Mouse (Mus musculus): ENCODE results near the gene Cobl. TPM values are rescaled to one million over a fixed set of nuclear protein-coding genes. Genes with fewer than 3 reads are reported as not detected.

Gene Cobl
- polyA plus RNA-seq, 1 experiment from 2014 or later, result 16.1 TPM

GRCm38 (mm10) chr11:12370957-12371356, 93.8 kb downstream of the Cobl start:
- Histone ChIP-seq H3K27me3 (replicated peaks) (no peaks in the 10 kb centered on the region; the same call in 1 of the 2 replicates), H3K4me2 (no peak overlapping the region), H3K36me3 (replicated peaks) (no peaks in the 10 kb centered on the region), H3K9ac (no peak overlapping the region), H3K9me3 (no peaks in the 10 kb centered on the region), H3K4me1 (no peaks in the 10 kb centered on the region), H3K27ac (no peak overlapping the region), H3K4me3 (no peak overlapping the region)
- ATAC-seq (replicated peaks), result no peak; the same call in 1 of the 2 replicates

- Histone ChIP-seq H3K4me1 (no peaks in the 10 kb centered on the region), H3K4me3 (no peak overlapping the region), H3K27ac (no peak overlapping the region), H3K27me3 (replicated peaks) (no peaks in the 10 kb centered on the region), H3K9ac (no peak overlapping the region), H3K36me3 (replicated peaks) (no peaks in the 10 kb centered on the region), H3K9me3 (no peaks in the 10 kb centered on the region), H3K4me2 (no peak overlapping the region)
- 21% methylated on average over 5 of the region's 5 CpGs for WGBS
- no peak for ATAC-seq (replicated peaks)
Observed at GRCm38 (mm10) chr11:12367426-12368178, 97.2 kb downstream of the Cobl start.

GRCm38 (mm10) chr11:12359336-12360000, 105.3 kb downstream of the Cobl start:
- H3K4me3 ChIP-seq, result no peak overlapping the region
- no peaks in the 10 kb centered on the region for H3K4me1 ChIP-seq
- H3K4me2 ChIP-seq, result no peak overlapping the region
- no peaks in the 10 kb centered on the region for H3K36me3 ChIP-seq (replicated peaks)
- 12% methylated on average over 2 of the region's 2 CpGs for WGBS
- H3K27me3 ChIP-seq (replicated peaks), result no peaks in the 10 kb centered on the region
- H3K9ac ChIP-seq, result no peak overlapping the region
- H3K9me3 ChIP-seq, result no peaks in the 10 kb centered on the region
- no peak overlapping the region for H3K27ac ChIP-seq
- ATAC-seq (replicated peaks), result peak; percentile 94

GRCm38 (mm10) chr11:12358602-12359001, 106.2 kb downstream of the Cobl start:
- Histone ChIP-seq H3K9me3 (no peaks in the 10 kb centered on the region), H3K27ac (no peak overlapping the region), H3K4me3 (no peak overlapping the region), H3K27me3 (replicated peaks) (no peaks in the 10 kb centered on the region), H3K9ac (no peak overlapping the region), H3K36me3 (replicated peaks) (no peaks in the 10 kb centered on the region), H3K4me1 (no peaks in the 10 kb centered on the region), H3K4me2 (no peak overlapping the region)
- 79% methylated on average over 4 of the region's 4 CpGs for WGBS
- ATAC-seq (replicated peaks), result no peak

- no peak for ATAC-seq (replicated peaks)
- H3K4me1 ChIP-seq, result 0 out of 2 replicates have a peak, but pooled peaks cover 3% of the 10 kb centered on the region
- no peak overlapping the region for H3K4me2 ChIP-seq
- H3K4me3 ChIP-seq, result no peak overlapping the region
- no peak overlapping the region for H3K27ac ChIP-seq
- no peaks in the 10 kb centered on the region for H3K36me3 ChIP-seq (replicated peaks)
- H3K27me3 ChIP-seq (replicated peaks), result no peaks in the 10 kb centered on the region
- no peaks in the 10 kb centered on the region for H3K9me3 ChIP-seq
- H3K9ac ChIP-seq, result no peak overlapping the region
- WGBS, result 88% methylated on average over 3 of the region's 3 CpGs
Observed at GRCm38 (mm10) chr11:12355681-12356080, 109.1 kb downstream of the Cobl start.

GRCm38 (mm10) chr11:12350986-12351546, 113.7 kb downstream of the Cobl start:
- Histone ChIP-seq H3K9ac (no peak overlapping the region; the same call in 1 of the 2 replicates), H3K27ac (no peak overlapping the region), H3K4me3 (no peak overlapping the region), H3K9me3 (no peaks in the 10 kb centered on the region), H3K4me1 (0 out of 2 replicates have a peak, but pooled peaks cover 3% of the 10 kb centered on the region), H3K4me2 (no peak overlapping the region), H3K36me3 (replicated peaks) (no peaks in the 10 kb centered on the region), H3K27me3 (replicated peaks) (no peaks in the 10 kb centered on the region)
- ATAC-seq (replicated peaks), result peak; percentile 42
- WGBS, result 52% methylated on average over 3 of the region's 3 CpGs

- Histone ChIP-seq H3K9me3 (no peaks in the 10 kb centered on the region), H3K4me1 (0 out of 2 replicates have a peak, but pooled peaks cover 3% of the 10 kb centered on the region), H3K27me3 (replicated peaks) (no peaks in the 10 kb centered on the region), H3K4me2 (no peak overlapping the region), H3K36me3 (replicated peaks) (no peaks in the 10 kb centered on the region), H3K9ac (no peak overlapping the region), H3K4me3 (no peak overlapping the region), H3K27ac (no peak overlapping the region)
- ATAC-seq (replicated peaks), result no peak
- 98% methylated on average over 1 of the region's 1 CpGs for WGBS
Observed at GRCm38 (mm10) chr11:12350086-12350485, 114.7 kb downstream of the Cobl start.

GRCm38 (mm10) chr11:12346486-12346885, 118.3 kb downstream of the Cobl start:
- no peak overlapping the region for H3K27ac ChIP-seq
- no peak for ATAC-seq (replicated peaks)
- no peaks in the 10 kb centered on the region for H3K36me3 ChIP-seq (replicated peaks)
- no peak overlapping the region for H3K4me3 ChIP-seq
- no peaks in the 10 kb centered on the region for H3K9me3 ChIP-seq
- H3K27me3 ChIP-seq (replicated peaks), result no peaks in the 10 kb centered on the region
- H3K9ac ChIP-seq, result no peak overlapping the region
- H3K4me2 ChIP-seq, result no peak overlapping the region
- 83% methylated on average over 2 of the region's 2 CpGs for WGBS
- H3K4me1 ChIP-seq, result 0 out of 2 replicates have a peak, but pooled peaks cover under 1% of the 10 kb centered on the region

- ATAC-seq (replicated peaks), result no peak
- H3K4me3 ChIP-seq, result no peak overlapping the region
- H3K27me3 ChIP-seq (replicated peaks), result no peaks in the 10 kb centered on the region
- no peak overlapping the region for H3K27ac ChIP-seq
- no peaks in the 10 kb centered on the region for H3K9me3 ChIP-seq
- H3K36me3 ChIP-seq (replicated peaks), result no peaks in the 10 kb centered on the region
- no peaks in the 10 kb centered on the region for H3K4me1 ChIP-seq
- no peak overlapping the region for H3K4me2 ChIP-seq
- WGBS, result 91% methylated on average over 4 of the region's 4 CpGs
- no peak overlapping the region for H3K9ac ChIP-seq
Observed at GRCm38 (mm10) chr11:12343686-12344085, 121.1 kb downstream of the Cobl start.

- no peak overlapping the region for H3K27ac ChIP-seq
- no peak overlapping the region for H3K4me2 ChIP-seq
- no peak for ATAC-seq (replicated peaks)
- no peaks in the 10 kb centered on the region for H3K27me3 ChIP-seq (replicated peaks)
- H3K4me3 ChIP-seq, result no peak overlapping the region
- no peak overlapping the region for H3K9ac ChIP-seq
- no peaks in the 10 kb centered on the region for H3K36me3 ChIP-seq (replicated peaks)
- H3K9me3 ChIP-seq, result no peaks in the 10 kb centered on the region
- no peaks in the 10 kb centered on the region for H3K4me1 ChIP-seq
Observed at GRCm38 (mm10) chr11:12340697-12341096, 124.1 kb downstream of the Cobl start.

GRCm38 (mm10) chr11:12336145-12336544, 128.6 kb downstream of the Cobl start:
- Histone ChIP-seq H3K4me1 (0 out of 2 replicates have a peak, but pooled peaks cover 3% of the 10 kb centered on the region), H3K27ac (no peak overlapping the region), H3K27me3 (replicated peaks) (no peaks in the 10 kb centered on the region), H3K36me3 (replicated peaks) (no peaks in the 10 kb centered on the region), H3K9me3 (no peaks in the 10 kb centered on the region), H3K9ac (no peak overlapping the region), H3K4me2 (no peak overlapping the region), H3K4me3 (no peak overlapping the region)
- no peak for ATAC-seq (replicated peaks)
- 80% methylated on average over 12 of the region's 12 CpGs for WGBS

GRCm38 (mm10) chr11:12331997-12332396, 132.8 kb downstream of the Cobl start:
- Histone ChIP-seq H3K4me3 (no peak overlapping the region), H3K4me2 (no peak overlapping the region), H3K36me3 (replicated peaks) (no peaks in the 10 kb centered on the region), H3K9me3 (no peaks in the 10 kb centered on the region), H3K9ac (no peak overlapping the region), H3K27ac (peak overlapping the region; percentile 20; the same call in 1 of the 2 replicates), H3K27me3 (replicated peaks) (no peaks in the 10 kb centered on the region), H3K4me1 (0 out of 2 replicates have a peak, but pooled peaks cover 3% of the 10 kb centered on the region)
- 60% methylated on average over 2 of the region's 2 CpGs for WGBS
- peak; percentile 65 for ATAC-seq (replicated peaks)

Measured in midbrain, embryonic 15.5 days (tissue).